Mouse (Mus musculus): Measurements from ENCODE around the gene Ctnnd2. TPM values are rescaled to one million over a fixed set of nuclear protein-coding genes. Genes with fewer than 3 reads are reported as not detected.

Gene Ctnnd2
- polyA plus RNA-seq, 1 experiment from 2014 or later = 19.9 TPM

GRCm38 (mm10) chr15:30460341-30461125 lies 288.1 kb downstream of the Ctnnd2 start:
- H3K27me3 ChIP-seq (ENCODE audit: insufficient read depth, low read length) = no peaks in the 10 kb centered on the region
- no peaks in the 10 kb centered on the region for H3K9me3 ChIP-seq (ENCODE audit: low read depth, low read length)
- H3K36me3 ChIP-seq (ENCODE audit: insufficient read depth) = no peaks in the 10 kb centered on the region
- H3K9ac ChIP-seq = no peak overlapping the region
- H3K4me1 ChIP-seq (ENCODE audit: insufficient read depth) = no peaks in the 10 kb centered on the region
- ATAC-seq (ENCODE audit: insufficient read depth) = no peak
- 57% methylated on average over 9 of the region's 9 CpGs for WGBS
- DNase-seq = no peak
- no peak overlapping the region for H3K4me3 ChIP-seq (ENCODE audit: low read depth, low read length)
- H3K4me2 ChIP-seq = no peak overlapping the region
- no peak for TF ChIP-seq CTCF (IDR thresholded peaks at IDR 0.05; ENCODE audit: low read depth)
- H3K27ac ChIP-seq (ENCODE audit: low read depth) = no peak overlapping the region

GRCm38 (mm10) chr15:30462804-30463423 lies 290.5 kb downstream of the Ctnnd2 start:
- TF ChIP-seq CTCF (IDR thresholded peaks at IDR 0.05; ENCODE audit: low read depth) = no peak
- no peak overlapping the region for H3K4me2 ChIP-seq
- H3K9ac ChIP-seq = no peak overlapping the region
- H3K9me3 ChIP-seq (ENCODE audit: low read depth, low read length) = no peaks in the 10 kb centered on the region
- 29% methylated on average over 2 of the region's 2 CpGs for WGBS
- no peak for ATAC-seq (ENCODE audit: insufficient read depth)
- no peaks in the 10 kb centered on the region for H3K27me3 ChIP-seq (ENCODE audit: insufficient read depth, low read length)
- no peak overlapping the region for H3K27ac ChIP-seq (ENCODE audit: low read depth)
- no peaks in the 10 kb centered on the region for H3K4me1 ChIP-seq (ENCODE audit: insufficient read depth)
- no peak for DNase-seq
- no peak overlapping the region for H3K4me3 ChIP-seq (ENCODE audit: low read depth, low read length)
- H3K36me3 ChIP-seq (ENCODE audit: insufficient read depth) = no peaks in the 10 kb centered on the region

- no peak overlapping the region for H3K4me2 ChIP-seq
- no peak overlapping the region for H3K27ac ChIP-seq (ENCODE audit: low read depth)
- H3K4me1 ChIP-seq (ENCODE audit: insufficient read depth) = no peaks in the 10 kb centered on the region
- no peak for ATAC-seq (ENCODE audit: insufficient read depth)
- H3K36me3 ChIP-seq (ENCODE audit: insufficient read depth) = no peaks in the 10 kb centered on the region
- no peak for DNase-seq
- H3K4me3 ChIP-seq (ENCODE audit: low read depth, low read length) = no peak overlapping the region
- H3K9ac ChIP-seq = no peak overlapping the region
- H3K27me3 ChIP-seq (ENCODE audit: insufficient read depth, low read length) = no peaks in the 10 kb centered on the region
- no peak for TF ChIP-seq CTCF (IDR thresholded peaks at IDR 0.05; ENCODE audit: low read depth)
- no peaks in the 10 kb centered on the region for H3K9me3 ChIP-seq (ENCODE audit: low read depth, low read length)
- WGBS = 74% methylated on average over 5 of the region's 5 CpGs
Measured at GRCm38 (mm10) chr15:30463471-30464047, 291.2 kb downstream of the Ctnnd2 start.

GRCm38 (mm10) chr15:30466950-30467543 lies 294.7 kb downstream of the Ctnnd2 start:
- no peak overlapping the region for H3K9ac ChIP-seq
- no peaks in the 10 kb centered on the region for H3K9me3 ChIP-seq (ENCODE audit: low read depth, low read length)
- no peak overlapping the region for H3K4me2 ChIP-seq
- no peak overlapping the region for H3K4me3 ChIP-seq (ENCODE audit: low read depth, low read length)
- no peak overlapping the region for H3K27ac ChIP-seq (ENCODE audit: low read depth)
- no peaks in the 10 kb centered on the region for H3K27me3 ChIP-seq (ENCODE audit: insufficient read depth, low read length)
- DNase-seq (no peak), ATAC-seq (ENCODE audit: insufficient read depth) (no peak)
- TF ChIP-seq CTCF (IDR thresholded peaks at IDR 0.05; ENCODE audit: low read depth) = no peak
- 78% methylated on average over 13 of the region's 13 CpGs for WGBS
- H3K4me1 ChIP-seq (ENCODE audit: insufficient read depth) = no peaks in the 10 kb centered on the region
- H3K36me3 ChIP-seq (ENCODE audit: insufficient read depth) = no peaks in the 10 kb centered on the region

GRCm38 (mm10) chr15:30468773-30469172 lies 296.4 kb downstream of the Ctnnd2 start:
- no peaks in the 10 kb centered on the region for H3K9me3 ChIP-seq (ENCODE audit: low read depth, low read length)
- no peak overlapping the region for H3K4me2 ChIP-seq
- ATAC-seq (ENCODE audit: insufficient read depth) = no peak
- TF ChIP-seq CTCF (IDR thresholded peaks at IDR 0.05; ENCODE audit: low read depth) = no peak
- no peaks in the 10 kb centered on the region for H3K36me3 ChIP-seq (ENCODE audit: insufficient read depth)
- no peak overlapping the region for H3K4me3 ChIP-seq (ENCODE audit: low read depth, low read length)
- WGBS = 60% methylated on average over 3 of the region's 3 CpGs
- H3K27ac ChIP-seq (ENCODE audit: low read depth) = no peak overlapping the region
- no peak overlapping the region for H3K9ac ChIP-seq
- DNase-seq = no peak
- H3K27me3 ChIP-seq (ENCODE audit: insufficient read depth, low read length) = no peaks in the 10 kb centered on the region
- H3K4me1 ChIP-seq (ENCODE audit: insufficient read depth) = no peaks in the 10 kb centered on the region

GRCm38 (mm10) chr15:30471280-30471966 lies 299.0 kb downstream of the Ctnnd2 start:
- H3K9ac ChIP-seq = no peak overlapping the region
- H3K4me3 ChIP-seq (ENCODE audit: low read depth, low read length) = no peak overlapping the region
- no peak for TF ChIP-seq CTCF (IDR thresholded peaks at IDR 0.05; ENCODE audit: low read depth)
- WGBS = 45% methylated on average over 6 of the region's 6 CpGs
- H3K27ac ChIP-seq (ENCODE audit: low read depth) = no peak overlapping the region
- no peak overlapping the region for H3K4me2 ChIP-seq
- no peaks in the 10 kb centered on the region for H3K27me3 ChIP-seq (ENCODE audit: insufficient read depth, low read length)
- ATAC-seq (ENCODE audit: insufficient read depth) = no peak
- H3K36me3 ChIP-seq (ENCODE audit: insufficient read depth) = no peaks in the 10 kb centered on the region
- H3K4me1 ChIP-seq (ENCODE audit: insufficient read depth) = no peaks in the 10 kb centered on the region
- no peaks in the 10 kb centered on the region for H3K9me3 ChIP-seq (ENCODE audit: low read depth, low read length)
- no peak for DNase-seq
